Mouse (Mus musculus) hindbrain, embryonic 14.5 days (tissue): ENCODE data around the gene Lrrc49. TPM values are rescaled to one million over a fixed set of nuclear protein-coding genes. Genes with fewer than 3 reads are reported as not detected.

Experiments used
- ATAC-seq: fragments of 200-750 bp; cut with Nextera tagmentation; 2 replicates; pipeline ENCODE4 v1.8.0; 2017; ENCODE audit warnings: moderate number of reproducible peaks, mild to moderate bottlenecking, moderate TSS enrichment, moderate library complexity; ENCODE audit not compliant: low FRiP score
- DNase-seq: peaks from one replicate; pipeline ENCODE4 v3.0.0-alpha.2; 2015; ENCODE audit warnings: low spot score
- H3K27ac ChIP-seq: fragments of 300-500 bp; sonication (generic); 2 replicates; pipeline ENCODE4 v1.5.1; 2014; ENCODE audit warnings: mild to moderate bottlenecking, moderate library complexity
- H3K27me3 ChIP-seq: fragments of 300-500 bp; sonication (generic); 2 replicates; pipeline ENCODE4 v1.6.1; 2014; ENCODE audit warnings: mild to moderate bottlenecking, low read length, mixed read lengths; ENCODE audit not compliant: control insufficient read depth, insufficient read depth
- H3K36me3 ChIP-seq: fragments of 300-500 bp; sonication (generic); replicated peaks from 2 replicates; pipeline ENCODE4 v1.6.1; 2014; ENCODE audit not compliant: control insufficient read depth, insufficient read depth
- H3K4me1 ChIP-seq: fragments of 300-500 bp; sonication (generic); replicated peaks from 2 replicates; pipeline ENCODE4 v1.6.1; 2014; ENCODE audit warnings: antibody characterized with exemption, low read length, mixed read lengths; ENCODE audit not compliant: control insufficient read depth, insufficient read depth
- H3K4me2 ChIP-seq: fragments of 300-500 bp; sonication (generic); replicated peaks from 2 replicates; pipeline ENCODE4 v1.6.1; 2014; ENCODE audit warnings: mild to moderate bottlenecking, moderate library complexity
- H3K4me3 ChIP-seq: fragments of 300-500 bp; sonication (generic); replicated peaks from 2 replicates; pipeline ENCODE4 v1.5.1; 2014; ENCODE audit warnings: mild to moderate bottlenecking, low read length
- H3K9ac ChIP-seq: fragments of 300-500 bp; sonication (generic); 2 replicates; pipeline ENCODE4 v1.6.1; 2014
- H3K9me3 ChIP-seq: fragments of 300-500 bp; sonication (generic); 2 replicates; pipeline ENCODE4 v1.6.1; 2016; ENCODE audit warnings: low read length; ENCODE audit not compliant: control insufficient read depth
- WGBS: fragments of 180-500 bp; shearing (Covaris S2); extraction: QIAGEN DNeasy Blood & Tissue Kit; methylation state at CpG from one replicate; pipeline ENCODE4 v1.1.7; 2014; 5-methylcytosine and 5-hydroxymethylcytosine counted together
- polyA plus RNA-seq: library from polyadenylated mRNA; unstranded; fragments of >200 nt; fragmentation: Nextera tagmentation; extraction: Ambion mirVana; gene quantifications from 2 replicates; pipeline ENCODE4 v1.2.1, GENCODE M21; 2014

Lrrc49 gene
- polyA plus RNA-seq, 1 experiment from 2014 or later: 79.3 TPM

DNA sequence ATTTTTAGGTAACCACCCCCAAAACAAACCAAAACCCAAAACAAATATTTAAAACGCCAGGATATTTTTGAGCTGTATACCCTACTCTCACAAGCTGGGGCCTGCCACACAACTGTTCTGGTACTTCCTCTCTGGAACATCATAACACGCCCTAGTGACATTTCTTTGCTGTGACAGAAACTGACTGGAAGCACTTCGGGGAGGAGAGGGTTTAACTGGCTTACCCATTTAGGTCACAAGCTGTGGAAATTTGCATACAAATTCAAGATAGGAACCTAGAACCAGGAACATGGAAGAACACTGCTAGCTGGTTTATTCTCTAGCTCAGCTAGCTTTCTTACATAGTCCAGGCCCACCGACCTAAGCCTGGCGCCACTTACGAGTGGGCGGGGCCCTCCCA lies 92.6 kb downstream of the Lrrc49 start:
- 78% methylated on average over 7 of the region's 7 CpGs for WGBS
- Histone ChIP-seq H3K27ac (no peak overlapping the region), H3K9ac (no peak overlapping the region), H3K9me3 (no peaks in the 10 kb centered on the region), H3K4me1 (no peaks in the 10 kb centered on the region), H3K27me3 (no peaks in the 10 kb centered on the region), H3K36me3 (peaks cover 74% of the 10 kb centered on the region), H3K4me2 (no peak overlapping the region), H3K4me3 (no peak overlapping the region)
- no peak for DNase-seq
- no peak for ATAC-seq

- Histone ChIP-seq H3K27me3 (no peaks in the 10 kb centered on the region), H3K4me2 (no peak overlapping the region), H3K27ac (no peak overlapping the region), H3K4me1 (no peaks in the 10 kb centered on the region), H3K9me3 (no peaks in the 10 kb centered on the region), H3K4me3 (no peak overlapping the region), H3K9ac (no peak overlapping the region), H3K36me3 (peaks cover 78% of the 10 kb centered on the region)
- ATAC-seq: no peak
- no peak for DNase-seq
- WGBS: 83% methylated on average over 6 of the region's 6 CpGs
These were observed 95.0 kb downstream of the Lrrc49 start for GRCm38 (mm10) chr9:60592974-60593373.

- no peak overlapping the region for H3K9ac ChIP-seq
- DNase-seq (no peak), ATAC-seq (no peak)
- no peak overlapping the region for H3K27ac ChIP-seq
- H3K4me3 ChIP-seq: no peak overlapping the region
- peaks cover 78% of the 10 kb centered on the region for H3K36me3 ChIP-seq
- no peaks in the 10 kb centered on the region for H3K4me1 ChIP-seq
- H3K4me2 ChIP-seq: no peak overlapping the region
- WGBS: 85% methylated on average over 5 of the region's 5 CpGs
- no peaks in the 10 kb centered on the region for H3K9me3 ChIP-seq
- H3K27me3 ChIP-seq: no peaks in the 10 kb centered on the region
These were observed 95.6 kb downstream of the Lrrc49 start for GRCm38 (mm10) chr9:60592363-60592762.

DNA sequence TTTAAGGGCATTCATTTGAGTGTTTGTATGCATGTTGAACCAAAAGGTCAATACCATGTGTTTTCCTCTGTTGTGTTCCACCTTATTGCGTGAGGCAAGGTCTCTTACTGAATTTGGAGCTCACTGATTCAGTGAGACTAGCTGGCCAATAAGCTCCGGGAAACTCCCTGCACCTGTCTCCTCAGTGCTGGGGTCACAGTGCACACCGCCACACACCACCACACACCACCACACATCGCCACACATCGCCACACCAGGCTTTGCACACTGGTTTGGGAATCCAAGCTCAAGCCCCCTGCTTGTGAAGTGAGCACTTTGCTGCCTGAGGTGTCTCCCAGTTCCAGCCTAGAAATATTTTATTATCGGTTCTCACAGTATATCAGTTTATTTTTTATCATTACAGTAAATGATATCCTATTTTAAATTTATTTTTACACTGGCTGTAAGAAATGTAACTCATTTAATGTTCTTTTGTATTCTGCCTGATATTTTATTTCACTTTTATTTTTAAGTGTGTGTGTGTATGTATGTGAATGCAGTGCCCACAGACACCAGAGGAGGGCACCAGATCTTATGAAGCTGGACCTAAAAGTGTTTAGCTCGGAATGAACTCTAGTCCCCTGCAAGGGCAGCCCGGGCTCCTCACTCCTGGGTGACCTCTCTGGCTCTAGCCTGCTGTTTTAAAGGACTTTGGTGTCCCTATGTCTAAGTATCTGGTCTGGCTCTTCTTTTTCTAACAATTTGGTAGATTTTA lies 96.9 kb downstream of the Lrrc49 start:
- WGBS: 97% methylated on average over 8 of the region's 8 CpGs
- DNase-seq (no peak), ATAC-seq (no peak)
- H3K9me3 ChIP-seq: no peaks in the 10 kb centered on the region
- H3K4me2 ChIP-seq: no peak overlapping the region
- no peak overlapping the region for H3K4me3 ChIP-seq
- H3K27ac ChIP-seq: no peak overlapping the region
- no peaks in the 10 kb centered on the region for H3K4me1 ChIP-seq
- no peaks in the 10 kb centered on the region for H3K27me3 ChIP-seq
- peaks cover 83% of the 10 kb centered on the region for H3K36me3 ChIP-seq
- H3K9ac ChIP-seq: no peak overlapping the region

- no peak overlapping the region for H3K27ac ChIP-seq
- no peaks in the 10 kb centered on the region for H3K27me3 ChIP-seq
- no peaks in the 10 kb centered on the region for H3K9me3 ChIP-seq
- 92% methylated on average over 10 of the region's 10 CpGs for WGBS
- no peak overlapping the region for H3K4me3 ChIP-seq
- DNase-seq (no peak), ATAC-seq (no peak)
- H3K4me1 ChIP-seq: no peaks in the 10 kb centered on the region
- H3K9ac ChIP-seq: no peak overlapping the region
- H3K36me3 ChIP-seq: peaks cover 85% of the 10 kb centered on the region
- no peak overlapping the region for H3K4me2 ChIP-seq
These were observed 99.0 kb downstream of the Lrrc49 start for GRCm38 (mm10) chr9:60588914-60589313.

DNA sequence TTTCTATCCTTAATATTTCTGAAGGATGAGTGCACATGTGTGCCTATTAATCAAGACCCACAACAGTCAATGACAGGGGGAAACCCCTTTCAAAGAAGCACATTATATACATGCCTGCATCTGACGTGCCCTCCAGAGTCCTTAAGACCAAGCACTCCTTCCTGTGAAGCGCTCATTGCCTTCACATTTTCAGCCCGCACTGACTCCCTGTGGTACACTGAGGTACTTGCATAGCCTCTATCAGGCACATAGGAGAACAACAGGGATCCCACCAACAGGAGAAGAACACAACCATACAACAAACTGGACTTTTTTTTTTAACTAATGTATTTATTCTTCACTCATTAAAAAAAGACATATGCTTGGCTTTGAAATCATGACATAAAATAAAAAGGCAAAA lies 101.0 kb downstream of the Lrrc49 start:
- DNase-seq: no peak
- no peaks in the 10 kb centered on the region for H3K4me1 ChIP-seq
- no peaks in the 10 kb centered on the region for H3K9me3 ChIP-seq
- no peak overlapping the region for H3K9ac ChIP-seq
- ATAC-seq: no peak
- H3K27ac ChIP-seq: no peak overlapping the region
- no peak overlapping the region for H3K4me3 ChIP-seq
- H3K36me3 ChIP-seq: peaks cover 66% of the 10 kb centered on the region
- no peaks in the 10 kb centered on the region for H3K27me3 ChIP-seq
- 85% methylated on average over 3 of the region's 3 CpGs for WGBS
- H3K4me2 ChIP-seq: no peak overlapping the region

DNA sequence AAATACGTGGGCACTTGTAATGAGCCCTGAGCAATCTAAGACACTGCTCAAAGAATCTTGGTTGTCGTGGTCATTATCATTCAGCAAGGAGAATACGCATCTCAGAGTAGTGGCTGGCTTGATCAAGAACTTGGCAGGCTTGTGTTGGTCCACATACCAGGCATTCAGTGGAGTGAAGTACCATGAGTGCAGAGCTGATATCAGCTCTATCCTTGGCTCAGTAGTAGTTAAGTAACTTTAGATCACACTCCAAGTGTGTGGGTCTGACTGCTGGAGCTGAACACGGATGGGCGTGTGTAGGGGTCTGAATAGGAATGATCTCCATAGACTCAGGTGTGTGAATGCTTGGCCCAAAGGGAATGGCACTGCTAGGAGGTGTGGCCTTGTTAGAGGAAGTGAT lies 102.8 kb downstream of the Lrrc49 start:
- no peak for ATAC-seq
- H3K36me3 ChIP-seq: peaks cover 51% of the 10 kb centered on the region
- no peaks in the 10 kb centered on the region for H3K9me3 ChIP-seq
- H3K9ac ChIP-seq: no peak overlapping the region
- no peak overlapping the region for H3K4me3 ChIP-seq
- no peak for DNase-seq
- no peaks in the 10 kb centered on the region for H3K4me1 ChIP-seq
- H3K27ac ChIP-seq: no peak overlapping the region
- whole genome bisulfite sequencing: 94% methylated on average over 5 of the region's 5 CpGs
- no peaks in the 10 kb centered on the region for H3K27me3 ChIP-seq
- no peak overlapping the region for H3K4me2 ChIP-seq

GRCm38 (mm10) chr9:60582553-60582952 lies 105.4 kb downstream of the Lrrc49 start:
- Histone ChIP-seq H3K36me3 (peaks cover 30% of the 10 kb centered on the region), H3K4me3 (no peak overlapping the region), H3K27ac (no peak overlapping the region), H3K9me3 (no peaks in the 10 kb centered on the region), H3K9ac (no peak overlapping the region), H3K27me3 (no peaks in the 10 kb centered on the region), H3K4me1 (no peaks in the 10 kb centered on the region), H3K4me2 (no peak overlapping the region)
- 83% methylated on average over 7 of the region's 7 CpGs for WGBS
- DNase-seq: no peak
- no peak for ATAC-seq

DNA sequence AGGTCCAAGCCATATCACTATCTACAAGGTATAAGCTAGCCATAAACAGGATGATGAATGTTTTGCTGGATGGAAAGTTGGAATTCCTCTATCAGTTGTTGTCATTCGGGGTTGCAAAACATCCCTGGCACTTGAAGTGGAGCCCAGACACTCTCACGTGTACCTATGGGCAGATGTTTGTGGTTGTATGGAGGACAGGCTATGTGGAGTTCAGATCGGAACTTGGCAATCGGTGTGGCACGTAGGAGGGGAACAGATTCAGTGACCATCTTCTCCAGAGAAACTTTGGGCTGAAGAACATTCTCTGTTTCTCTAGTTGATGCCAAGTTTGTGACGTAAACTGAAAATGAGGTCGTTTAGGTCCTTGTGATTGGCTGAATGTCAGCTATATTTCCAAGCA lies 114.9 kb downstream of the Lrrc49 start:
- H3K9ac ChIP-seq: no peak overlapping the region
- DNase-seq: no peak
- H3K36me3 ChIP-seq: peaks cover 3% of the 10 kb centered on the region
- H3K4me2 ChIP-seq: no peak overlapping the region
- H3K9me3 ChIP-seq: no peaks in the 10 kb centered on the region
- H3K27ac ChIP-seq: no peak overlapping the region
- no peaks in the 10 kb centered on the region for H3K4me1 ChIP-seq
- WGBS: 93% methylated on average over 7 of the region's 7 CpGs
- no peak overlapping the region for H3K4me3 ChIP-seq
- H3K27me3 ChIP-seq: no peaks in the 10 kb centered on the region
- ATAC-seq: no peak

DNA sequence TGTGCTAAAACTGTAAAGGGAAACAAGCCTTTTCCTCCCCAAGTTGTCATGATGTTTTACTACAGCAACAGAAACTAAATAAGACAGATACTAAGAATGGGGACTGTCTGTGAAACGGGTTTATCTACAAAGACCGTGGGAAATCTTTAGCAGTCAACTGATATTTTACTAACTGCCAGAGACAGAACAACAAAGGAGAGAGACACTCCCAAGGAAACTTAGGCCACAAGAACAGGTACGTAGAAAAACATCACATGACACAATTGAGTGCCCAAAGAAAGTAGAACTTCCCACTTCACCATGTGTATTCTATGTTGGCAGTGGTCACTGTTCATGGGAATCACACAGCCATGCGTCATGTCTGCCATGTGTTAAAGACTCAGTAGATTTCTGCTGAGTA lies 116.2 kb downstream of the Lrrc49 start:
- WGBS: 92% methylated on average over 4 of the region's 4 CpGs

More for the DNA sequence above, 116.2 kb downstream of the Lrrc49 start:
- Histone ChIP-seq H3K4me1 (no peaks in the 10 kb centered on the region), H3K9ac (no peak overlapping the region), H3K36me3 (no peaks in the 10 kb centered on the region), H3K27me3 (no peaks in the 10 kb centered on the region), H3K4me3 (no peak overlapping the region), H3K4me2 (no peak overlapping the region), H3K27ac (no peak overlapping the region), H3K9me3 (no peaks in the 10 kb centered on the region)
- DNase-seq: no peak
- ATAC-seq: no peak
